Mouse (Mus musculus): ENCODE results near the gene Pcca. TPM values are rescaled to one million over a fixed set of nuclear protein-coding genes. Genes with fewer than 3 reads are reported as not detected.

Gene Pcca
- polyA plus RNA-seq (2011; ENCODE audit: insufficient read depth, insufficient read length, low replicate concordance, missing spikeins) = 7.7 and 24.8 TPM in 2 replicates

GRCm38 (mm10) chr14:122534017-122534924, at the start of gene Pcca:
TSS of gene Pcca (plus strand) at chr14:122534324.
- TF ChIP-seq CTCF (IDR thresholded peaks at IDR 0.05; ENCODE audit: control insufficient read depth, insufficient read depth, low read length) (no peak), POLR2A (IDR thresholded peaks at IDR 0.05; ENCODE audit: borderline replicate concordance, control insufficient read depth, low read depth, low read length) (peak; percentile 45; the same call in 1 of the 2 replicates)
- Histone ChIP-seq H3K4me1 (ENCODE audit: control insufficient read depth, insufficient read depth, low read length) (no peaks in the 10 kb centered on the region; the same call in 1 of the 2 replicates), H3K27ac (ENCODE audit: control insufficient read depth, insufficient read depth, low read depth, low read length, poor library complexity) (no peak within 1 kb of the TSS; the same call in 1 of the 2 replicates), H3K4me3 (replicated peaks; ENCODE audit: control insufficient read depth, low read depth, low read length) (peak within 1 kb of the TSS; percentile 90)
- WGBS = 2% methylated on average over 54 of the region's 54 CpGs

GRCm38 (mm10) chr14:122484458-122484843, 49.7 kb upstream of the Pcca start:
- no peaks in the 10 kb centered on the region for H3K4me1 ChIP-seq (ENCODE audit: control insufficient read depth, insufficient read depth, low read length)
- 18% methylated on average over 4 of the region's 4 CpGs for WGBS
- H3K4me3 ChIP-seq (replicated peaks; ENCODE audit: control insufficient read depth, low read depth, low read length) = no peak overlapping the region
- TF ChIP-seq CTCF (IDR thresholded peaks at IDR 0.05; ENCODE audit: control insufficient read depth, insufficient read depth, low read length) (no peak), POLR2A (IDR thresholded peaks at IDR 0.05; ENCODE audit: borderline replicate concordance, control insufficient read depth, low read depth, low read length) (no peak)
- no peak overlapping the region for H3K27ac ChIP-seq (ENCODE audit: control insufficient read depth, insufficient read depth, low read depth, low read length, poor library complexity)

- Histone ChIP-seq H3K27ac (ENCODE audit: control insufficient read depth, insufficient read depth, low read depth, low read length, poor library complexity) (no peak overlapping the region), H3K4me3 (replicated peaks; ENCODE audit: control insufficient read depth, low read depth, low read length) (no peak overlapping the region), H3K4me1 (ENCODE audit: control insufficient read depth, insufficient read depth, low read length) (no peaks in the 10 kb centered on the region)
- TF ChIP-seq POLR2A (IDR thresholded peaks at IDR 0.05; ENCODE audit: borderline replicate concordance, control insufficient read depth, low read depth, low read length) (no peak), CTCF (IDR thresholded peaks at IDR 0.05; ENCODE audit: control insufficient read depth, insufficient read depth, low read length) (no peak)
- 5% methylated on average over 24 of the region's 24 CpGs for WGBS
Observed at GRCm38 (mm10) chr14:122484844-122485551, 49.1 kb upstream of the Pcca start.

- no peak overlapping the region for H3K4me3 ChIP-seq (replicated peaks; ENCODE audit: control insufficient read depth, low read depth, low read length)
- H3K27ac ChIP-seq (ENCODE audit: control insufficient read depth, insufficient read depth, low read depth, low read length, poor library complexity) = no peak overlapping the region
- H3K4me1 ChIP-seq (ENCODE audit: control insufficient read depth, insufficient read depth, low read length) = no peaks in the 10 kb centered on the region
- TF ChIP-seq POLR2A (IDR thresholded peaks at IDR 0.05; ENCODE audit: borderline replicate concordance, control insufficient read depth, low read depth, low read length) (no peak), CTCF (IDR thresholded peaks at IDR 0.05; ENCODE audit: control insufficient read depth, insufficient read depth, low read length) (no peak)
- WGBS = 5% methylated on average over 12 of the region's 12 CpGs
Observed at GRCm38 (mm10) chr14:122485635-122486181, 48.4 kb upstream of the Pcca start.

- Histone ChIP-seq H3K4me1 (ENCODE audit: control insufficient read depth, insufficient read depth, low read length) (no peaks in the 10 kb centered on the region), H3K4me3 (replicated peaks; ENCODE audit: control insufficient read depth, low read depth, low read length) (no peak overlapping the region), H3K27ac (ENCODE audit: control insufficient read depth, insufficient read depth, low read depth, low read length, poor library complexity) (no peak overlapping the region)
- WGBS = 0% methylated on average over 1 of the region's 1 CpGs
- TF ChIP-seq POLR2A (IDR thresholded peaks at IDR 0.05; ENCODE audit: borderline replicate concordance, control insufficient read depth, low read depth, low read length) (no peak), CTCF (IDR thresholded peaks at IDR 0.05; ENCODE audit: control insufficient read depth, insufficient read depth, low read length) (no peak)
Observed at GRCm38 (mm10) chr14:122486611-122487010, 47.5 kb upstream of the Pcca start.

GRCm38 (mm10) chr14:122487366-122487765, 46.8 kb upstream of the Pcca start:
- H3K4me1 ChIP-seq (ENCODE audit: control insufficient read depth, insufficient read depth, low read length) = no peaks in the 10 kb centered on the region
- 13% methylated on average over 5 of the region's 5 CpGs for WGBS
- no peak overlapping the region for H3K27ac ChIP-seq (ENCODE audit: control insufficient read depth, insufficient read depth, low read depth, low read length, poor library complexity)
- no peak overlapping the region for H3K4me3 ChIP-seq (replicated peaks; ENCODE audit: control insufficient read depth, low read depth, low read length)
- TF ChIP-seq CTCF (IDR thresholded peaks at IDR 0.05; ENCODE audit: control insufficient read depth, insufficient read depth, low read length) (no peak), POLR2A (IDR thresholded peaks at IDR 0.05; ENCODE audit: borderline replicate concordance, control insufficient read depth, low read depth, low read length) (no peak)

- Histone ChIP-seq H3K4me3 (replicated peaks; ENCODE audit: control insufficient read depth, low read depth, low read length) (no peak overlapping the region), H3K4me1 (ENCODE audit: control insufficient read depth, insufficient read depth, low read length) (no peaks in the 10 kb centered on the region), H3K27ac (ENCODE audit: control insufficient read depth, insufficient read depth, low read depth, low read length, poor library complexity) (no peak overlapping the region)
- TF ChIP-seq CTCF (IDR thresholded peaks at IDR 0.05; ENCODE audit: control insufficient read depth, insufficient read depth, low read length) = no peak
- TF ChIP-seq POLR2A (IDR thresholded peaks at IDR 0.05; ENCODE audit: borderline replicate concordance, control insufficient read depth, low read depth, low read length) = no peak
- 1% methylated on average over 5 of the region's 5 CpGs for WGBS
Observed at GRCm38 (mm10) chr14:122489041-122489440, 45.1 kb upstream of the Pcca start.

Data from bone marrow, adult 2 months (tissue).